Mouse (Mus musculus): ENCODE results near the gene Alkal2. TPM values are rescaled to one million over a fixed set of nuclear protein-coding genes. Genes with fewer than 3 reads are reported as not detected.

Alkal2 gene
- polyA plus RNA-seq, 1 experiment from 2014 or later, result 0.58 TPM

GRCm38 (mm10) chr12:30864347-30864746 is 19.8 kb upstream of the Alkal2 start:
- DNase-seq (ENCODE audit: low spot score), result no peak
- no peak for ATAC-seq (replicated peaks; ENCODE audit: low FRiP score, low read depth)

GRCm38 (mm10) chr12:30865781-30866180 is 18.3 kb upstream of the Alkal2 start:
- H3K27ac ChIP-seq, result no peak overlapping the region
- H3K4me3 ChIP-seq (replicated peaks; ENCODE audit: low read depth, low read length), result no peak overlapping the region
- TF ChIP-seq CTCF (IDR thresholded peaks at IDR 0.05; ENCODE audit: low read depth), result no peak
- no peaks in the 10 kb centered on the region for H3K9me3 ChIP-seq (replicated peaks; ENCODE audit: low read length)
- H3K9ac ChIP-seq (ENCODE audit: low read depth, low read length), result no peak overlapping the region
- DNase-seq (ENCODE audit: low spot score), result no peak
- H3K4me2 ChIP-seq (ENCODE audit: low read length), result no peak overlapping the region
- H3K4me1 ChIP-seq (replicated peaks; ENCODE audit: insufficient read depth, low read length), result no peaks in the 10 kb centered on the region
- WGBS, result 71% methylated on average over 4 of the region's 4 CpGs
- H3K36me3 ChIP-seq (ENCODE audit: insufficient read depth, low read length), result no peaks in the 10 kb centered on the region
- no peaks in the 10 kb centered on the region for H3K27me3 ChIP-seq (ENCODE audit: insufficient read depth, low read length)
- ATAC-seq (replicated peaks; ENCODE audit: low FRiP score, low read depth), result no peak

More at GRCm38 (mm10) chr12:30864347-30864746, 19.8 kb upstream of the Alkal2 start:
- Histone ChIP-seq H3K9me3 (replicated peaks; ENCODE audit: low read length) (no peaks in the 10 kb centered on the region), H3K4me3 (replicated peaks; ENCODE audit: low read depth, low read length) (no peak overlapping the region), H3K9ac (ENCODE audit: low read depth, low read length) (no peak overlapping the region), H3K36me3 (ENCODE audit: insufficient read depth, low read length) (no peaks in the 10 kb centered on the region), H3K4me1 (replicated peaks; ENCODE audit: insufficient read depth, low read length) (no peaks in the 10 kb centered on the region), H3K27me3 (ENCODE audit: insufficient read depth, low read length) (no peaks in the 10 kb centered on the region), H3K4me2 (ENCODE audit: low read length) (no peak overlapping the region), H3K27ac (no peak overlapping the region)
- 63% methylated on average over 2 of the region's 2 CpGs for WGBS
- no peak for TF ChIP-seq CTCF (IDR thresholded peaks at IDR 0.05; ENCODE audit: low read depth)

- ATAC-seq (replicated peaks; ENCODE audit: low FRiP score, low read depth) (no peak), DNase-seq (ENCODE audit: low spot score) (no peak)
- peaks cover 19% of the 10 kb centered on the region for H3K27me3 ChIP-seq (ENCODE audit: insufficient read depth, low read length)
- no peaks in the 10 kb centered on the region for H3K36me3 ChIP-seq (ENCODE audit: insufficient read depth, low read length)
- no peaks in the 10 kb centered on the region; the same call in 1 of the 2 replicates for H3K4me1 ChIP-seq (replicated peaks; ENCODE audit: insufficient read depth, low read length)
- peak; percentile 50; the same call in 1 of the 2 replicates for TF ChIP-seq CTCF (IDR thresholded peaks at IDR 0.05; ENCODE audit: low read depth)
- H3K9ac ChIP-seq (ENCODE audit: low read depth, low read length), result no peak overlapping the region
- H3K9me3 ChIP-seq (replicated peaks; ENCODE audit: low read length), result no peaks in the 10 kb centered on the region
- no peak overlapping the region for H3K4me3 ChIP-seq (replicated peaks; ENCODE audit: low read depth, low read length)
- WGBS, result 79% methylated on average over 6 of the region's 6 CpGs
- H3K27ac ChIP-seq, result no peak overlapping the region
- H3K4me2 ChIP-seq (ENCODE audit: low read length), result no peak overlapping the region
Observed at GRCm38 (mm10) chr12:30879447-30879846, 4.7 kb upstream of the Alkal2 start.

GRCm38 (mm10) chr12:30883592-30883985 is 533 bp upstream of the Alkal2 start:
- DNase-seq (ENCODE audit: low spot score) (no peak), ATAC-seq (replicated peaks; ENCODE audit: low FRiP score, low read depth) (no peak)
- Histone ChIP-seq H3K27ac (no peak overlapping the region), H3K27me3 (ENCODE audit: insufficient read depth, low read length) (peaks cover 36% of the 10 kb centered on the region), H3K4me3 (replicated peaks; ENCODE audit: low read depth, low read length) (peak overlapping the region; percentile 47), H3K4me2 (ENCODE audit: low read length) (peak overlapping the region; percentile 95), H3K9me3 (replicated peaks; ENCODE audit: low read length) (no peaks in the 10 kb centered on the region), H3K36me3 (ENCODE audit: insufficient read depth, low read length) (no peaks in the 10 kb centered on the region), H3K9ac (ENCODE audit: low read depth, low read length) (no peak overlapping the region), H3K4me1 (replicated peaks; ENCODE audit: insufficient read depth, low read length) (no peaks in the 10 kb centered on the region; the same call in 1 of the 2 replicates)
- WGBS, result 21% methylated on average over 4 of the region's 4 CpGs
- TF ChIP-seq CTCF (IDR thresholded peaks at IDR 0.05; ENCODE audit: low read depth), result no peak

- peak; percentile 18 for DNase-seq (ENCODE audit: low spot score)
Observed at GRCm38 (mm10) chr12:30884622-30885230, 604 bp downstream of the Alkal2 start.

GRCm38 (mm10) chr12:30885891-30886290 is 1.8 kb downstream of the Alkal2 start:
- H3K4me3 ChIP-seq (replicated peaks; ENCODE audit: low read depth, low read length), result no peak overlapping the region
- no peaks in the 10 kb centered on the region; the same call in 1 of the 2 replicates for H3K4me1 ChIP-seq (replicated peaks; ENCODE audit: insufficient read depth, low read length)
- H3K4me2 ChIP-seq (ENCODE audit: low read length), result no peak overlapping the region
- no peak for DNase-seq (ENCODE audit: low spot score)
- no peak overlapping the region for H3K9ac ChIP-seq (ENCODE audit: low read depth, low read length)
- H3K9me3 ChIP-seq (replicated peaks; ENCODE audit: low read length), result no peaks in the 10 kb centered on the region
- H3K27me3 ChIP-seq (ENCODE audit: insufficient read depth, low read length), result peaks cover 36% of the 10 kb centered on the region
- no peak for ATAC-seq (replicated peaks; ENCODE audit: low FRiP score, low read depth)
- H3K27ac ChIP-seq, result no peak overlapping the region
- 79% methylated on average over 6 of the region's 6 CpGs for WGBS
- TF ChIP-seq CTCF (IDR thresholded peaks at IDR 0.05; ENCODE audit: low read depth), result no peak
- no peaks in the 10 kb centered on the region for H3K36me3 ChIP-seq (ENCODE audit: insufficient read depth, low read length)

More at GRCm38 (mm10) chr12:30884622-30885230, 604 bp downstream of the Alkal2 start:
- TF ChIP-seq CTCF (IDR thresholded peaks at IDR 0.05; ENCODE audit: low read depth), result no peak
- H3K27me3 ChIP-seq (ENCODE audit: insufficient read depth, low read length), result peaks cover 36% of the 10 kb centered on the region
- H3K4me2 ChIP-seq (ENCODE audit: low read length), result peak overlapping the region; percentile 95
- H3K9ac ChIP-seq (ENCODE audit: low read depth, low read length), result peak overlapping the region; percentile 23; the same call in 1 of the 2 replicates
- no peaks in the 10 kb centered on the region for H3K36me3 ChIP-seq (ENCODE audit: insufficient read depth, low read length)
- no peaks in the 10 kb centered on the region for H3K9me3 ChIP-seq (replicated peaks; ENCODE audit: low read length)
- H3K4me1 ChIP-seq (replicated peaks; ENCODE audit: insufficient read depth, low read length), result no peaks in the 10 kb centered on the region; the same call in 1 of the 2 replicates
- H3K4me3 ChIP-seq (replicated peaks; ENCODE audit: low read depth, low read length), result peak overlapping the region; percentile 47
- peak; percentile 68; the same call in 1 of the 2 replicates for ATAC-seq (replicated peaks; ENCODE audit: low FRiP score, low read depth)
- no peak overlapping the region for H3K27ac ChIP-seq
- 7% methylated on average over 39 of the region's 39 CpGs for WGBS

Measured in kidney, postnatal 0 days (tissue).